Mouse (Mus musculus) embryonic facial prominence, embryonic 14.5 days (tissue): ENCODE data around the gene Ppp4r3a. TPM values are rescaled to one million over a fixed set of nuclear protein-coding genes. Genes with fewer than 3 reads are reported as not detected.
A peak's percentile ranks its signal among the peaks of the same experiment; 100 is the strongest.

Experiments used
- ATAC-seq: fragments of 200-750 bp; cut with Nextera tagmentation; 2 replicates; pipeline ENCODE4 v1.8.0; 2017; ENCODE audit warnings: low read depth, moderate number of reproducible peaks, moderate TSS enrichment
- DNase-seq: peaks from one replicate; pipeline ENCODE4 v3.0.0-alpha.2; 2015; ENCODE audit warnings: low spot score
- H3K27ac ChIP-seq: fragments of 300-500 bp; sonication (generic); replicated peaks from 2 replicates; pipeline ENCODE4 v1.5.1; 2014; ENCODE audit warnings: low read depth, mild to moderate bottlenecking, low read length, moderate library complexity
- H3K27me3 ChIP-seq: fragments of 300-500 bp; sonication (generic); replicated peaks from 2 replicates; pipeline ENCODE4 v1.6.1; 2014; ENCODE audit warnings: low read length; ENCODE audit not compliant: control insufficient read depth, insufficient read depth
- H3K36me3 ChIP-seq: fragments of 300-500 bp; sonication (generic); 2 replicates; pipeline ENCODE4 v1.6.1; 2014; ENCODE audit warnings: low read length, mixed read lengths; ENCODE audit not compliant: control insufficient read depth, insufficient read depth
- H3K4me1 ChIP-seq: fragments of 300-500 bp; sonication (generic); 2 replicates; pipeline ENCODE4 v1.6.1; 2014; ENCODE audit warnings: antibody characterized with exemption, low read length; ENCODE audit not compliant: control insufficient read depth, insufficient read depth
- H3K4me2 ChIP-seq: fragments of 300-500 bp; sonication (generic); 2 replicates; pipeline ENCODE4 v1.6.1; 2014; ENCODE audit warnings: low read depth, mild to moderate bottlenecking, low read length, moderate library complexity, mixed read lengths
- H3K4me3 ChIP-seq: fragments of 300-500 bp; sonication (generic); 2 replicates; pipeline ENCODE4 v1.5.1; 2014; ENCODE audit warnings: low read depth, mild to moderate bottlenecking, low read length
- H3K9ac ChIP-seq: fragments of 300-500 bp; sonication (generic); 2 replicates; pipeline ENCODE4 v1.6.1; 2014; ENCODE audit warnings: low read depth, mild to moderate bottlenecking, low read length, moderate library complexity, mixed read lengths
- H3K9me3 ChIP-seq: fragments of 300-500 bp; sonication (generic); 2 replicates; pipeline ENCODE4 v1.6.1; 2016; ENCODE audit warnings: low read length; ENCODE audit not compliant: control insufficient read depth
- WGBS: fragments of 180-500 bp; shearing (Covaris S2); extraction: QIAGEN DNeasy Blood & Tissue Kit; methylation state at CpG from one replicate; pipeline ENCODE4 v1.1.7; 2014; 5-methylcytosine and 5-hydroxymethylcytosine counted together
- polyA plus RNA-seq: library from polyadenylated mRNA; unstranded; fragments of >200 nt; fragmentation: Nextera tagmentation; extraction: Ambion mirVana; gene quantifications from 2 replicates; pipeline ENCODE4 v1.2.1, GENCODE M21; 2014

Gene Ppp4r3a
- polyA plus RNA-seq, 1 experiment from 2014 or later, result 33.9 TPM

DNA sequence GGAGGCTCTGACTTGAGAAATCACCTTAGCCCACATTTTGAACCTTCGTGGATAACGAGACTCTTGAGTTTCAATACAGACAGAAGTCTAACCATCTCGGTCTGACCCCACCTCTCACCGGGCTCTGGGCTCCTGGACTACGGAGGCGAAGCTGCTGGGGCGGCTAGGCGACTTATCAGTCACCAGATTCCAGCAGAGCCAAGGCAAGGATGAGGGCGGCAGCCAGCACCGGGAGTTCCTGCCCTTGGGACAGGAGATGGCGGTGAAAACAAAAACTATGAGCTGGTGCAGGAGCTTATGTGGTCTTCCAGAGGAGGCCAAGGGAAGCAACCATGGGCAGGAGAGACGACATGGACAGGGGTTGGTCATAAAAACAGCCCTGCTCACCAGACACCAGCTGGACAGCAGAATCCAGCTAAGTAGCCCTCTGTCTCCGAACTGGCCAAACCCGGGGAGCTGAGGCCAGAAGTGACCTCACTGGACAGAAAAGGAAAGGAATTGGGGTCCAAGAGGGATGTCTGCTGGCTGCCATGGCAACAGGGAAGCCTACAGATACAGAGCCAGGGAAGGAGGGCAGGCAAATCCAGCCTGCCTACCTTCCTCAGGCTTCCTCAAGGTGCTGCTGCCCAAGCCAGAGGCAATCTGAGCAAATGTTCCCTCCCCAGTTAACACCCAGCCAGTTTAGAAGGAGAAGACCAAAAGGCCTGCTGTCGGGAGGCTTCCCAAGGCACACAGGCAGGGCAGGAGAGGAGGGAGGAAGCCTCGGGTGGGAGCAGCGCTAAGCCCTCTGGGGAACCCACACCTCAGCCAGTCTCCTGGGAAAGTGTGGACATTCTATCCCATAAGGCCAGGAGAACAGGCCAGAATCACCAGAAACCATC is 71.1 kb downstream of the Ppp4r3a start:
- H3K4me1 ChIP-seq, result peaks cover 26% of the 10 kb centered on the region
- H3K4me2 ChIP-seq, result no peak overlapping the region
- no peak overlapping the region for H3K4me3 ChIP-seq
- H3K9me3 ChIP-seq, result no peaks in the 10 kb centered on the region
- H3K36me3 ChIP-seq, result no peaks in the 10 kb centered on the region
- no peak for ATAC-seq
- H3K27me3 ChIP-seq, result no peaks in the 10 kb centered on the region
- H3K27ac ChIP-seq, result no peak overlapping the region
- DNase-seq, result no peak
- 23% methylated on average over 17 of the region's 17 CpGs for WGBS
- no peak overlapping the region for H3K9ac ChIP-seq

DNA sequence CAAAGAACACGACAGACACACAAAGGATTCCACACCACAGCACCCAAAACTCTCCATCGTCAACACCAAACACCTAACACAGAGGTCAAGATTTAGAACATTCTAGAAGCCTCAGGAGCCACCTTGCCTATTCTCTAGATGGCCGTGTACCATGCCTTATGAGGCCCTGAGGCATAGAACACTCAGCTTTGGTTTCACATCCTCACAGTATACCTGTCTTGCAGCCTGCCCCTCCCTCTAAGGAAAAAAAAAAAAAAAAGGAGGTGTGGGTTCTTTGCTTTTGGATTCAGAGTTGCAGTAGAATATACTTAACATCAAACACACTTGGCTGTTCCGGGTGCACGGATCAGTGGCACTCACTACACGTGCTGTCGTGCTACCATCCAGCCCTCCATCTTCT is 72.5 kb downstream of the Ppp4r3a start:
- Histone ChIP-seq H3K36me3 (no peaks in the 10 kb centered on the region), H3K9ac (no peak overlapping the region), H3K4me1 (peaks cover 18% of the 10 kb centered on the region), H3K27me3 (no peaks in the 10 kb centered on the region), H3K4me3 (no peak overlapping the region), H3K27ac (no peak overlapping the region), H3K9me3 (no peaks in the 10 kb centered on the region), H3K4me2 (no peak overlapping the region)
- no peak for ATAC-seq
- DNase-seq, result no peak
- WGBS, result 83% methylated on average over 7 of the region's 7 CpGs

DNA sequence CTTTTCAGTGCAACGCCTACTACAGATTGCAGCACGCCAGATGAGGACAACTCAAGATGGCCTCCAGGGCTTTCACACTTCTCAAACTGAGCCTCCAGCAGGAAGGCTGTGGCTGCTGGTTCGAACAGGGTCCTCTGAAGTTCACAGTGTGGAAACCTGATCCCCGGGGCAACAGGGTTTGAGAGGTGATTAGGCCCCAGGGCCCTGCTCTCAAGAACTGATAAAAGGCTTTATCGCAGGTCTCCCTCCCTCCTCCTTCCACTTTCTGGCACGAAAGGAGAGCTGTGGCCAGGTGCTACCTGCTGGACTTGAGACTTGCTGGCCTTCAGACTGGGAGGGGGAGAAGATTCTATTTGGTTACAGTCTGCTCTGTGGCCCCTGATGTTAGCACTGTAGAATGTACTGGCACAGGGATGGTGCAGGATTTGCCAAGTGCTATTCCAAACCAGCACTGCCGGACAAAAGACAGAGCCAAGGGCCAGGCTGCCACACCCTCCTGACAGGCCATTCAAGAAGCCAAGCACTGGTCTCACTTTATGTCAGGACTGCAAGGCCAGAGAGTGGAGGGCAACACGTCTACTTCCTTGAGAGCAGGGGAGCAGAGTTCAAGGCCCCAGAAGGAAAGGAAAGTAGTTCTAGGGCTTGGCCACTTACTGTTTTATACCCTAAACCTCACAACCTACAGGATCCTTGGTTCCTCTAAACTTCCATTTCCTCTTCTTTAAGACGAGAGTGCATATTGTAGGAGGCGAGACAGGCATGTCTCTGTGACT is 73.2 kb downstream of the Ppp4r3a start:
- no peak for DNase-seq
- H3K27ac ChIP-seq, result no peak overlapping the region
- WGBS, result 59% methylated on average over 9 of the region's 10 CpGs

DNA sequence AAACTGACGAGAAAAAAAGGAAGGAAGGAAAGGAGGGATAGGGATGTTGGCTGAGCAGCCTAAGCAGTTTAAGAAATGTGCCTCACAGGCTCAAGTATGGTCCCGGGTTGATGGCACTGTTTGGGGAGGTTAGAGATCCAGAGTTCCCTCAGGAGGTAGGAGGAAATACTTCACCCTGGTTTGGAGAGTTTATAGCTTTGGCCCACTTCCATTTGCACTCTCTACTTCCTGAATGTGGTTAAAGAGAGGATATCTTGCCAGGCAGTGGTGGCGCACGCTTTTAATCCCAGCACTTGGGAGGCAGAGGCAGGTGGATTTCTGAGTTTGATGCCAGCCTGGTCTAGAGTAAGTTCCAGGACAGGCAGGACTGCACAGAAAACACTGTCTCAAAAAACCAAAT is 74.3 kb downstream of the Ppp4r3a start:
- H3K9me3 ChIP-seq, result no peaks in the 10 kb centered on the region
- WGBS, result 83% methylated on average over 4 of the region's 4 CpGs
- no peak overlapping the region for H3K9ac ChIP-seq
- DNase-seq (no peak), ATAC-seq (no peak)
- no peaks in the 10 kb centered on the region for H3K27me3 ChIP-seq
- no peaks in the 10 kb centered on the region for H3K36me3 ChIP-seq
- no peak overlapping the region for H3K27ac ChIP-seq
- H3K4me1 ChIP-seq, result peaks cover 13% of the 10 kb centered on the region; the same call in 1 of the 2 replicates
- H3K4me3 ChIP-seq, result no peak overlapping the region
- H3K4me2 ChIP-seq, result no peak overlapping the region

More for the DNA sequence above, 73.2 kb downstream of the Ppp4r3a start:
- Histone ChIP-seq H3K9ac (no peak overlapping the region), H3K9me3 (no peaks in the 10 kb centered on the region), H3K4me1 (peaks cover 16% of the 10 kb centered on the region; the same call in 1 of the 2 replicates), H3K4me3 (no peak overlapping the region), H3K4me2 (no peak overlapping the region), H3K36me3 (no peaks in the 10 kb centered on the region), H3K27me3 (no peaks in the 10 kb centered on the region)
- no peak for ATAC-seq

DNA sequence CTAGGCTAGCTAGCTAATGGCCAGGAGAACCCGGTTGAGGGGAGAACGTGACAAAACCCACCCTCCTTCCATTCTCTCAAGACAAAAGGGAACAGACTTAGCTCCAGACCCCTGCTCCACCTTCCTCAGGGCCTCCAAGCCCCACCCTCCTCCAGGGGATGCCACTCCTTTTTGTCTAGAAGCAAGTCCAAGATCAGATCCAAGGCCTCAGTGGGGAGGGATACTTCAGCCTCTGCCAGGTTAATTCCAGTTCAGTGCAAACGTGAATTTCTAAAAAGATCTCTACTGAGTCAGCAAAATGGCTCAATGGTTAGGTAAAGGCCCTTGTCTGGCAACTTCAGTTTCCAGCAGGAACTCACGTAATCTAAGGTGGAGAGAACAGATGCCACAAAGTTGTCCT is 74.9 kb downstream of the Ppp4r3a start:
- ATAC-seq (0 out of 2 replicates have a peak, but pooled peaks have one; percentile 17), DNase-seq (no peak)
- Histone ChIP-seq H3K36me3 (no peaks in the 10 kb centered on the region), H3K27me3 (no peaks in the 10 kb centered on the region), H3K4me1 (peaks cover 8% of the 10 kb centered on the region; the same call in 1 of the 2 replicates), H3K9ac (no peak overlapping the region), H3K9me3 (no peaks in the 10 kb centered on the region), H3K4me2 (no peak overlapping the region), H3K27ac (no peak overlapping the region; the same call in 1 of the 2 replicates), H3K4me3 (no peak overlapping the region)
- 42% methylated on average over 4 of the region's 4 CpGs for WGBS

DNA sequence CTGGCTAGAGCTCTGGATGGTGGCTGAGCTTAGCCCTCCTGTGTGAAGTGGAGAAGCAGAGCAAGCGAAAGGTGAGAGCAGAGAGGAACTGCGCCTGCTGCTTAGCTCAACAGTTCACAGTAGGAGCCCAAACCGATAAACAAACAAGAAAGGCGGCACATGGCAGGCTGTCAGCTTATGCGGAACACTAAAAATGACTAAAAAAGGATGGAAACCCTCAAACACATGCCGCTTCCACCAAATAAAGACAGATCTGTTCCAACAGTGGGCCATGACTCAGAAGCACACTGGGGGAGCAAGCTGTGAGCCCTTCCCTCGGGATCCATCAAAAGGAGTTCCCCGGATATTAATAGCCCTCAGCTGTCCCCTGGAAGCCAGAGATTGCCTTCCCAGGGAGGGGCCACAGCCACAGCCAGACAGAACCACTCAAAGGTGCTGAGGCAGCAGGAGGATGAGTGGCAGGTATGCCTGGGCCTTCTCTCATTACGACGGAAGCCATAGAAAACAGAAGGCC is 75.5 kb downstream of the Ppp4r3a start:
- H3K4me1 ChIP-seq, result peaks cover 8% of the 10 kb centered on the region; the same call in 1 of the 2 replicates
- H3K27ac ChIP-seq, result peak overlapping the region; percentile 13; the same call in 1 of the 2 replicates
- 22% methylated on average over 10 of the region's 10 CpGs for WGBS
- H3K9ac ChIP-seq, result no peak overlapping the region
- no peaks in the 10 kb centered on the region for H3K36me3 ChIP-seq
- ATAC-seq (peak; percentile 24), DNase-seq (peak; percentile 40)
- H3K9me3 ChIP-seq, result no peaks in the 10 kb centered on the region
- no peak overlapping the region for H3K4me3 ChIP-seq
- H3K4me2 ChIP-seq, result no peak overlapping the region
- no peaks in the 10 kb centered on the region for H3K27me3 ChIP-seq

DNA sequence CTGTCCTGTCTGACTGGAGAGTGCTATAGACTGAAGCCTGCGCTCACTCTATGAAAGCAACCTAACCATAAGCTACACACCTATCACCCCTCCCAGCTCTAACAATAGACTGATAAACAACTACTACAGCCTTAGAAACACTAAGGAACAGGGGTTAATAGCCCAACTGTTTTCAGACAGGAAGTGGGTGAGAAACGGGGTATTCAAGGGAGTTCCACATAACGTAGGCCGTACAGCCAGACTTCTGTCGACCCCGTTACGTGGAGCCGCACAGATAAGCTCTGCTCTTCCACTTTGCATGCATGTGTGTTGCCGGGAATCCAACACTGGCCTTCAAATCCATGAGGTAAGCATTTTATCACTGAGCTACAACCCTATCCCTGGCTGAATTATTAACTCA is 76.1 kb downstream of the Ppp4r3a start:
- 75% methylated on average over 9 of the region's 9 CpGs for WGBS
- ATAC-seq, result no peak
- H3K4me1 ChIP-seq, result peaks cover 8% of the 10 kb centered on the region; the same call in 1 of the 2 replicates

DNA sequence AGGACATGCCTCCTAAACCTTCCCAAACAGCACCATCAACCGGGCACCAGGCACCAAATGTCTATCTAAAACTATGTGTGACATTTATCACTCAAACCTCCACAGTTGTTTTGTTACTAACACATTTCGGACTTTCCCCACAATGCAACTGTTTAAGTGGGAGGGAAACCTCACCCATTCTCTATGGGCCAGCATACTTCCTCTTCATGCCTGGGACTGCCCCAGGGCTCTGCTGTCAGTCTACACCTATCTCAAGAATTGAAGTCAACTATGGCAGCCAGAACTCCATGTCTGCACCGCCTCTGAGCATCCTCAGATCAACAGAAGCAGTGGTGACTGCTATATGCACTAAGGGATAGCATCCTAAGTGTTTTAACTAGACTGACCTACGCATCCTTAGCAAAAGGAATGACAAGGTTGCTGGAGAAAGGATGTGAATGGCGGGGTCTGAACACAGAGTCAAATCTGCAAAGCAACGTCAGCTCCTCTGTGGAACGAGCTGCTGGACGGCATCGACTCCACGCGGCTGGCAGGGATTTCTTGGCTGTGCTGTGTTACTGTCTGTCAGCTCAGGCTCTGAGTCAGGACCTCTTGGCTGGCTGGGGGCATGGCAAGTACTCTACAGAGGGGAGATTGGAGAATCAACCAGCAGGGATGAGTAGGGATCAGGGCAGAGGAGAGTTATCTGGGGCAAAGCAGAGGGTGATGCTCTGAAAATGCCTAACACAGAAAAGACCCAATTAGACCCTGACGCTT is 77.7 kb downstream of the Ppp4r3a start:
- Histone ChIP-seq H3K36me3 (no peaks in the 10 kb centered on the region), H3K9ac (no peak overlapping the region), H3K27me3 (no peaks in the 10 kb centered on the region), H3K4me3 (no peak overlapping the region), H3K27ac (no peak overlapping the region), H3K4me2 (no peak overlapping the region), H3K9me3 (no peaks in the 10 kb centered on the region), H3K4me1 (peaks cover 8% of the 10 kb centered on the region; the same call in 1 of the 2 replicates)
- 81% methylated on average over 12 of the region's 12 CpGs for WGBS
- ATAC-seq (no peak), DNase-seq (no peak)

More for the DNA sequence above, 76.1 kb downstream of the Ppp4r3a start:
- Histone ChIP-seq H3K27ac (0 out of 2 replicates have a peak overlapping the region, but pooled peaks have one; percentile 13), H3K4me3 (no peak overlapping the region), H3K9me3 (no peaks in the 10 kb centered on the region), H3K9ac (no peak overlapping the region), H3K27me3 (no peaks in the 10 kb centered on the region), H3K4me2 (no peak overlapping the region), H3K36me3 (no peaks in the 10 kb centered on the region)
- DNase-seq, result no peak
